Mouse (Mus musculus): ENCODE data around the gene Tbkbp1. TPM values are rescaled to one million over a fixed set of nuclear protein-coding genes. Genes with fewer than 3 reads are reported as not detected.

The Tbkbp1 gene
- 10 to 100 TPM; 34.7 to 51.1 TPM for total RNA-seq (2023)

GRCm38 (mm10) chr11:97151343-97151801 is at the start of gene Tbkbp1:
Gene Tbkbp1 (minus strand): TSS chr11:97151495.

DNA sequence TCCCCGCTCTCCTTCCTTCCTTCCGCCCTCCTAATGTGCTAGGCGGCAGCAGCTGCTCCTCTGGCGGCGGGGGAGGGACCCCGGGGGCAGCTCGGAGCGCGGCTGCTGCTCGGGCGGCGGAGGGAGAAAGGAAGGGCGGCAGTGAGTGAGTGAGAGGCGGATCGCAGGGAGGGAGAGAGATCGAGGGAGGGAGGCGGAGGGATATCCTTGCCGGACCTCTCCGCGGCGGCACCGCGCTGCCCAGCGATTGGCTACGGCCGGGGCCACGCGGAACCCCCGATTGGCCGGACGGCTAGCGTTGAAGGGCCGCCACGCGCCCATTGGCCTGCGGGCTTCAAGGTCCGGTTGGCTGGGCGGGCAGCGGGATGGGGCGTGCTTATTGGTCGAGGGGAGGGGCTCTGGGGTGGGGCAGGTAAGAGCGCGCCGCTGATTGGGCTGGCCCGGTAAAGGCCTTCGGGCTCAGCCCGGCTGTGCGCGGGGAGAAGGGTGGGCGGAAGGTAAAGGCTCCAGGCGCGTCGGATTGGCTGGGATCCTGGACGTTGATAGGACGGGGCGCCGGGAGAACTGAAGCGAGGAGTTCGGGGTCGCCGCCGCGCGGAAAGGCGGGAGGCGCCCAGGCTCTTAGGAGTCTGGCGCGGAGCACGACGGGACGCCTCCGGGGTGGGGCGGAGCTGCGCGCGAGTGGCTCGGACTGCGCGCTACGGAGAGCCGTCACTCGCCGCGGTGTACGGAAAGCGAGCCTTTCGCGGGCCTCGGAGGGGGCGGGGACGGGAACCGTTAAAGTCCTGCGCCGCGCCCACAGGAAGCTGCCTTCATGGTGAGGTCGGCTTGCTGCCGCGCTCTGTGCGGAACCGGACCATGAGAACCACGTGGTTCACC is 36.7 kb upstream of the Tbkbp1 start, which contains the start of gene Kpnb1:
Kpnb1 (minus strand) TSS at position 118 of the 879 bp plus-strand sequence.

DNA sequence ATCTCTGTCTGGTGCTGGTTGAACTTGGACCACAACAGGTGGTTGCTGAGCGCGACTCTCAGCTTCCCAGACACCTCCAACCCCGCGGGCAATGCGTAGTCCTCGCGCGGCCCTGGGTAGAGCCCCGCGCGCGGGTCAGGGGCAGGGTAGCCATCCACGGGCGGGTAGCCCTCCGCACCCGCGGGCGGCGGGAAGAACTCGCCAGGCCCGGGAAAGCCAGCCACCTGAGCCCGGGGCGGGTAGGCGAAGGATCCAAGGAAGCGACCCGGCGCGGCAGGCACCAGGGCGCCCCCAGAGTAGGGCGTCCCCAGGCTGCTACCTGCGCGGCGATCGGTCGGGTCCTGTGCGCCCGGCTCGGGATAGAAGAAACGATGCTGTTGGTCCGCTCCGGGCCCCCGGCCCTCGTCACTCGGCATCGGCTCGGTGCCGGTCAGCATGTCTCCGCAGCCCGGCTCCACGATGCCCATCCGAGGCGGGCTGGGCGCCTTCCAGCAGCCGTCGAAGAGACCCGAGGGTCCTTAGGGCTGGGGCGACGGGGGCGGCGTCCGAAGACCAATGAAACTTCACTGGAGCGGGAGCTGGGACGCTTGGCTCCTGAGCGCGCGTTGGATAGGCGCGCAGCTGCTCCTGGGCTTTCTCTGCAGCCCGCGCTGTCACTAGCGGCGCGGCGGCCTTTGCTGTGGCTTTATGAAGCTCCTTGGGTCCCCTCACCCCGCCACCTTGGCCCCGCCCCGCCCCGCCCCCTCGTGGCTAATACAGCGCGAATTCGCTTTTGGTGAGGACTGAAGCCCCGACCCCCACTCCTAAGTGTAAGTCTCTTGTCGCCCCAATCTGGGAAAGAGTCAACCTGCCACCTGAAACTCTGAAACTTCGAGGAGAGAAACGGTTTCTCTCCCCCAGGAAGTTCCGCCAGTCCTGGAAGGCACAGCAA is 36.4 kb downstream of the Tbkbp1 start, which contains the start of gene Tbx21:
Tbx21 (minus strand) TSS at position 661 of the 931 bp plus-strand sequence.

Other genes starting within 250 kb of the Tbkbp1 start
- gene Cdk5rap3, start 235.0 kb downstream of the Tbkbp1 start, total RNA-seq (2023) = 10 to 100 TPM; 33.4 to 50.9 TPM
- gene Prr15l, start 223.4 kb downstream of the Tbkbp1 start, total RNA-seq (2023) = under 1 TPM in 1 of 2 experiments, not detected in 1; 0.24 TPM
- 10 to 100 TPM; 13.4 to 15.7 TPM for gene Pnpo, start 207.5 kb downstream of the Tbkbp1 start, total RNA-seq (2023)
- 10 to 100 TPM; 31.3 to 40.5 TPM for gene Sp2, start 168.5 kb downstream of the Tbkbp1 start, total RNA-seq (2023)
- not detected for gene Sp6, start 138.1 kb downstream of the Tbkbp1 start, total RNA-seq (2023)
- 1 to 10 TPM; 1.9 to 2.3 TPM for gene Scrn2, start 121.6 kb downstream of the Tbkbp1 start, total RNA-seq (2023)
- under 1 TPM; 0.27 to 0.57 TPM for gene Lrrc46, start 110.1 kb downstream of the Tbkbp1 start, total RNA-seq (2023)
- gene Mrpl10, start 109.9 kb downstream of the Tbkbp1 start, total RNA-seq (2023) = 10 to 100 TPM; 39.9 to 44.8 TPM
- gene Osbpl7, start 100.9 kb downstream of the Tbkbp1 start, total RNA-seq (2023) = 10 to 100 TPM; 20.9 to 21.4 TPM
- gene Tbx21, start 36.2 kb downstream of the Tbkbp1 start, total RNA-seq (2023) = under 1 TPM in 1 of 2 experiments, not detected in 1; 0.13 TPM
- gene Kpnb1, start 36.4 kb upstream of the Tbkbp1 start, total RNA-seq (2023) = 100 to 1,000 TPM in 1 of 2 experiments, 10 to 100 TPM in 1; 95.5 to 111 TPM
- 100 to 1,000 TPM; 140 to 168 TPM for gene Npepps, start 129.1 kb upstream of the Tbkbp1 start, total RNA-seq (2023)
- gene Mrpl45, start 164.2 kb upstream of the Tbkbp1 start, total RNA-seq (2023) = 10 to 100 TPM; 11.0 to 11.5 TPM
- under 1 TPM in 1 of 2 experiments, not detected in 1; 0.04 TPM for gene Gpr179, start 200.6 kb upstream of the Tbkbp1 start, total RNA-seq (2023)
- 1 to 10 TPM; 8.6 to 9.3 TPM for gene Socs7, start 211.1 kb upstream of the Tbkbp1 start, total RNA-seq (2023)

Measured in neutrophil, adult 59 days (primary cell).